Mouse (Mus musculus): ENCODE data around the gene Pomt2. TPM values are rescaled to one million over a fixed set of nuclear protein-coding genes. Genes with fewer than 3 reads are reported as not detected.

The Pomt2 gene
- polyA plus RNA-seq, 1 experiment: 5.2 TPM

- WGBS: 66% methylated on average over 3 of the region's 3 CpGs
- no peak overlapping the region for H3K4me3 ChIP-seq (ENCODE audit: extremely low read depth, insufficient read depth, insufficient read length)
- H3K4me1 ChIP-seq (ENCODE audit: control insufficient read depth, insufficient read depth, insufficient read length): no peaks in the 10 kb centered on the region
- TF ChIP-seq CTCF (IDR thresholded peaks at IDR 0.05; ENCODE audit: extremely low read depth, insufficient read depth, insufficient read length, insufficient replicate concordance): peak; percentile 37; the same call in 1 of the 2 replicates
- no peak for TF ChIP-seq POLR2A (IDR thresholded peaks at IDR 0.05; ENCODE audit: low read depth, low read length)
- no peaks in the 10 kb centered on the region for H3K36me3 ChIP-seq (ENCODE audit: control insufficient read depth, insufficient read depth, low read length)
- H3K27me3 ChIP-seq (ENCODE audit: control insufficient read depth, insufficient read depth, low read length): no peaks in the 10 kb centered on the region
- DNase-seq (ENCODE audit: low read depth in 1 of 2, low spot score in 2 of 2): peak; percentile 11 to 26
- H3K27ac ChIP-seq (ENCODE audit: insufficient read depth, low read length): no peak overlapping the region
These were observed 16.1 kb downstream of the Pomt2 start for GRCm38 (mm10) chr12:87131619-87132018.

GRCm38 (mm10) chr12:87131181-87131580 lies 16.6 kb downstream of the Pomt2 start:
- Histone ChIP-seq H3K27ac (ENCODE audit: insufficient read depth, low read length) (no peak overlapping the region), H3K4me1 (ENCODE audit: control insufficient read depth, insufficient read depth, insufficient read length) (no peaks in the 10 kb centered on the region), H3K4me3 (ENCODE audit: extremely low read depth, insufficient read depth, insufficient read length) (no peak overlapping the region), H3K36me3 (ENCODE audit: control insufficient read depth, insufficient read depth, low read length) (no peaks in the 10 kb centered on the region), H3K27me3 (ENCODE audit: control insufficient read depth, insufficient read depth, low read length) (no peaks in the 10 kb centered on the region)
- DNase-seq (ENCODE audit: low read depth in 1 of 2, low spot score in 2 of 2): no peak
- 91% methylated on average over 2 of the region's 2 CpGs for WGBS
- no peak for TF ChIP-seq POLR2A (IDR thresholded peaks at IDR 0.05; ENCODE audit: low read depth, low read length)
- no peak for TF ChIP-seq CTCF (IDR thresholded peaks at IDR 0.05; ENCODE audit: extremely low read depth, insufficient read depth, insufficient read length, insufficient replicate concordance)

DNA sequence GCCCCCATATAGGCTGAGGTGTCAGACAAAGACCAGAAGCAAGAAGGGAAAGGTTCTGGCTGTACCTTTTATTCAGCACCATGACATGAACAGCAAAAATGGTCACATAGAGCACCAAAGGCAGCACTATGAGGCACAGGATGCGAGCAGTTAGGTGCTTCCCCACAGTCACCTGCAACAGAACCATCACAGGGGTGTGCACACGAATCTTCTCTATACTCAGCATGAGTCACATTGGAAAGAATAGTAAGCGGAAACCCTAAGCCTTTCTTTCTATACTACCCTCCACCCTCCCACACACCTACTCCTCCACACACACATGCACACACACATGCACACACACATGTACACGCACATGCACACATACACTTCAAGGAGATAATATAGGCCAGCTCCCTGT lies 17.5 kb downstream of the Pomt2 start:
- no peak for TF ChIP-seq POLR2A (IDR thresholded peaks at IDR 0.05; ENCODE audit: low read depth, low read length)
- TF ChIP-seq CTCF (IDR thresholded peaks at IDR 0.05; ENCODE audit: extremely low read depth, insufficient read depth, insufficient read length, insufficient replicate concordance): no peak
- 88% methylated on average over 4 of the region's 4 CpGs for WGBS
- Histone ChIP-seq H3K4me3 (ENCODE audit: extremely low read depth, insufficient read depth, insufficient read length) (no peak overlapping the region), H3K27me3 (ENCODE audit: control insufficient read depth, insufficient read depth, low read length) (no peaks in the 10 kb centered on the region), H3K4me1 (ENCODE audit: control insufficient read depth, insufficient read depth, insufficient read length) (no peaks in the 10 kb centered on the region), H3K27ac (ENCODE audit: insufficient read depth, low read length) (no peak overlapping the region), H3K36me3 (ENCODE audit: control insufficient read depth, insufficient read depth, low read length) (no peaks in the 10 kb centered on the region)
- no peak for DNase-seq (ENCODE audit: low read depth in 1 of 2, low spot score in 2 of 2)

DNA sequence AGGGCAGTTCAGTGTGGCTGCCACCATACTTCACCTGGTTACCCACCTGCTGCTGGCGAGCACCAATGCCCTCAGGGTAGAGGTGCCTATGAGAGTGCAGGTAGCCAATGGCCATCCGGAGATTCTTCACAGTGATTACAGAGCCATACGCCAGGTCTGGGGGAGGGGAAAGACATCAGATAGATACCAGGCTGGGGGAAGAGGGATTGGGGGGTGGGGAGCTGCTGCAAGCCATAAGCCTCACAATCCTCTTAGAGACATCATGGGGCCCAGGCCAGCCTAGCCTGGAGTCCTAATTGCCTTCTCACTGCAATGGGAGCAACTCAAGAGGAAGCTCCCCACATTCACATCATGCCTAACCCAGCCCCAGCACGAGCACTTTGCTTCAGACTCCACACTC lies 20.5 kb downstream of the Pomt2 start:
- no peak for DNase-seq (ENCODE audit: low read depth in 1 of 2, low spot score in 2 of 2)
- H3K27ac ChIP-seq (ENCODE audit: insufficient read depth, low read length): no peak overlapping the region
- WGBS: 91% methylated on average over 4 of the region's 4 CpGs
- H3K4me3 ChIP-seq (ENCODE audit: extremely low read depth, insufficient read depth, insufficient read length): no peak overlapping the region
- H3K27me3 ChIP-seq (ENCODE audit: control insufficient read depth, insufficient read depth, low read length): no peaks in the 10 kb centered on the region
- no peak for TF ChIP-seq POLR2A (IDR thresholded peaks at IDR 0.05; ENCODE audit: low read depth, low read length)
- TF ChIP-seq CTCF (IDR thresholded peaks at IDR 0.05; ENCODE audit: extremely low read depth, insufficient read depth, insufficient read length, insufficient replicate concordance): no peak
- H3K36me3 ChIP-seq (ENCODE audit: control insufficient read depth, insufficient read depth, low read length): peaks cover 3% of the 10 kb centered on the region; the same call in 1 of the 2 replicates
- no peaks in the 10 kb centered on the region for H3K4me1 ChIP-seq (ENCODE audit: control insufficient read depth, insufficient read depth, insufficient read length)

GRCm38 (mm10) chr12:87121918-87122589 lies 25.7 kb downstream of the Pomt2 start:
- H3K27ac ChIP-seq (ENCODE audit: insufficient read depth, low read length): no peak overlapping the region
- no peak overlapping the region for H3K4me3 ChIP-seq (ENCODE audit: extremely low read depth, insufficient read depth, insufficient read length)
- no peak for DNase-seq (ENCODE audit: low read depth in 1 of 2, low spot score in 2 of 2)
- 91% methylated on average over 4 of the region's 4 CpGs for WGBS
- H3K4me1 ChIP-seq (ENCODE audit: control insufficient read depth, insufficient read depth, insufficient read length): no peaks in the 10 kb centered on the region
- no peaks in the 10 kb centered on the region for H3K27me3 ChIP-seq (ENCODE audit: control insufficient read depth, insufficient read depth, low read length)
- no peak for TF ChIP-seq CTCF (IDR thresholded peaks at IDR 0.05; ENCODE audit: extremely low read depth, insufficient read depth, insufficient read length, insufficient replicate concordance)
- TF ChIP-seq POLR2A (IDR thresholded peaks at IDR 0.05; ENCODE audit: low read depth, low read length): no peak
- peaks cover 3% of the 10 kb centered on the region for H3K36me3 ChIP-seq (ENCODE audit: control insufficient read depth, insufficient read depth, low read length)

DNA sequence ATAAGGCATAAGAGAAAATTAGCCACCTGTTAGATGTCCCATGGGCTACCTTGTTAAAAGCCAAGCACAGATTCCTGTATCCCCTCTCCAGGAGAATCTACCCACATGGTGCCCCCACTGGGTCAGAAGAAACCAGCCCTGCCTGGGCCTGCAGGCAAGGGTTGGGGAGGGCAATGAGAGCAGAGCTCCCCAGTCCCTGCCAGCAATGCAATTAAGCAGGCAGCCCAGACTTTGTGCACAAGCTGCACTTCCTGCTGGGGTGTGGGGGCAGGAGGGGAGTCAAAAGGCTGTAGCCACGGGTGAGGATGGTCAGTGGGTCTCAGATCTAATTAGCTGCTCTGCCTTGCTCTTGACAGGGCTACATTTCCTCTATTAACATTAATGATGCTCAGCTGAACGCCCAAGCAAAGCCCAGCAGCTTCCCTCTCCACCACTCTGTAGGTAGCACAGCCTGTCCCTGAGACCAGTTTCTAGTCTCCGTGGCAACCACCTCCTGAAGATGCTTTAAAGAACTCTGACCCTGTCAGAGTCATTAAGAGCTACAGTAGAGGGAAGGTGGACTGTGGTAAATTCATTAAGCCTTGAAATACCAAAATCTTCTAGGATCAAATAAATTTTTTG lies 40.3 kb downstream of the Pomt2 start:
- H3K27ac ChIP-seq (ENCODE audit: insufficient read depth, low read length): no peak overlapping the region
- no peak for DNase-seq (ENCODE audit: low read depth in 1 of 2, low spot score in 2 of 2)
- no peak overlapping the region for H3K4me3 ChIP-seq (ENCODE audit: extremely low read depth, insufficient read depth, insufficient read length)
- TF ChIP-seq POLR2A (IDR thresholded peaks at IDR 0.05; ENCODE audit: low read depth, low read length): no peak
- no peak for TF ChIP-seq CTCF (IDR thresholded peaks at IDR 0.05; ENCODE audit: extremely low read depth, insufficient read depth, insufficient read length, insufficient replicate concordance)
- H3K27me3 ChIP-seq (ENCODE audit: control insufficient read depth, insufficient read depth, low read length): no peaks in the 10 kb centered on the region; the same call in 1 of the 2 replicates
- H3K36me3 ChIP-seq (ENCODE audit: control insufficient read depth, insufficient read depth, low read length): no peaks in the 10 kb centered on the region
- 61% methylated on average over 3 of the region's 3 CpGs for WGBS
- no peaks in the 10 kb centered on the region for H3K4me1 ChIP-seq (ENCODE audit: control insufficient read depth, insufficient read depth, insufficient read length)

DNA sequence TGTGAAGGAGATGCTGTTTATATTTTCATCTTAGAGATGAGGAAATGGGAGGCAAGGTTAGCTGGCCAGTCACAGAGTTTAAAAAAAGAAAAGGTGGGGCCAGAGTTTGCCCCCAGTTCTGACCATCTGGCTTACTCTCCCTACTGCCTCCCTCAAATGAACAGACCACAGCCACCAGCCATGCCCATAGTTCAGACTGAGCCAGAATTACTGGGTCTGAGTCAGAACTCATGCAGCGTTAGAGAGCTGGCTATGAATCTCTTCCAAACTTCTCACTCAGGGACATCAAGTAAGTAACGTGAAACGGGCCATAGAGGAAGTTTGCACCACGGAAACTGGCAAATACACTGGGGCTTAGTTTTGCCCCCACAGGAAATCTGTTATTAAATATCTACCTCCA lies 43.0 kb downstream of the Pomt2 start:
- Histone ChIP-seq H3K27ac (ENCODE audit: insufficient read depth, low read length) (no peak overlapping the region), H3K4me3 (ENCODE audit: extremely low read depth, insufficient read depth, insufficient read length) (no peak overlapping the region), H3K27me3 (ENCODE audit: control insufficient read depth, insufficient read depth, low read length) (peaks cover 5% of the 10 kb centered on the region), H3K36me3 (ENCODE audit: control insufficient read depth, insufficient read depth, low read length) (no peaks in the 10 kb centered on the region), H3K4me1 (ENCODE audit: control insufficient read depth, insufficient read depth, insufficient read length) (no peaks in the 10 kb centered on the region; the same call in 1 of the 2 replicates)
- no peak for DNase-seq (ENCODE audit: low read depth in 1 of 2, low spot score in 2 of 2)
- no peak for TF ChIP-seq CTCF (IDR thresholded peaks at IDR 0.05; ENCODE audit: extremely low read depth, insufficient read depth, insufficient read length, insufficient replicate concordance)
- TF ChIP-seq POLR2A (IDR thresholded peaks at IDR 0.05; ENCODE audit: low read depth, low read length): no peak
- 16% methylated on average over 4 of the region's 4 CpGs for WGBS

Data from spleen, adult 2 months (tissue).